Mouse (Mus musculus) limb, embryonic 11.5 days (tissue): Measurements from ENCODE around the gene Tbxas1. TPM values are rescaled to one million over a fixed set of nuclear protein-coding genes. Genes with fewer than 3 reads are reported as not detected.

Experiments used
- ATAC-seq: fragments of 200-750 bp; cut with Nextera tagmentation; 2 replicates; pipeline ENCODE4 v1.8.0; 2017; ENCODE audit warnings: low read depth; ENCODE audit not compliant: insufficient number of reproducible peaks, low FRiP score, low TSS enrichment
- DNase-seq: peaks from one replicate; pipeline ENCODE4 v3.0.0-alpha.2; 2015; ENCODE audit warnings: low spot score
- H3K27ac ChIP-seq: fragments of 300-500 bp; sonication (generic); replicated peaks from 2 replicates; pipeline ENCODE4 v1.5.1; 2014; ENCODE audit warnings: low read depth, mild to moderate bottlenecking, low read length
- H3K27me3 ChIP-seq: fragments of 300-500 bp; sonication (generic); 2 replicates; pipeline ENCODE4 v1.6.1; 2014; ENCODE audit warnings: mild to moderate bottlenecking, low read length, mixed read lengths; ENCODE audit not compliant: control insufficient read depth, insufficient read depth
- H3K36me3 ChIP-seq: fragments of 300-500 bp; sonication (generic); 2 replicates; pipeline ENCODE4 v1.6.1; 2014; ENCODE audit warnings: mild to moderate bottlenecking, low read length, moderate library complexity, mixed read lengths; ENCODE audit not compliant: control insufficient read depth, insufficient read depth
- H3K4me1 ChIP-seq: fragments of 300-500 bp; sonication (generic); 2 replicates; pipeline ENCODE4 v1.6.1; 2014; ENCODE audit warnings: low read length, mixed read lengths; ENCODE audit not compliant: control insufficient read depth, insufficient read depth
- H3K4me2 ChIP-seq: fragments of 300-500 bp; sonication (generic); 2 replicates; pipeline ENCODE4 v1.6.1; 2014; ENCODE audit warnings: low read depth, mild to moderate bottlenecking, moderate library complexity; ENCODE audit not compliant: severe bottlenecking
- H3K4me3 ChIP-seq: fragments of 300-500 bp; sonication (generic); 2 replicates; pipeline ENCODE4 v1.5.1; 2014; ENCODE audit warnings: low read depth, low read length
- H3K9ac ChIP-seq: fragments of 300-500 bp; sonication (generic); 2 replicates; pipeline ENCODE4 v1.6.1; 2014; ENCODE audit warnings: mild to moderate bottlenecking, low read length
- H3K9me3 ChIP-seq: fragments of 300-500 bp; sonication (generic); 2 replicates; pipeline ENCODE4 v1.6.1; 2016; ENCODE audit warnings: low read length; ENCODE audit not compliant: control insufficient read depth
- WGBS: fragments of 180-500 bp; shearing (Covaris S2); extraction: QIAGEN DNeasy Blood & Tissue Kit; methylation state at CpG from one replicate; pipeline ENCODE4 v1.1.7; 2014; 5-methylcytosine and 5-hydroxymethylcytosine counted together
- polyA plus RNA-seq: library from polyadenylated mRNA; unstranded; fragments of >200 nt; fragmentation: Nextera tagmentation; extraction: Ambion mirVana; gene quantifications from 2 replicates; pipeline ENCODE4 v1.2.1, GENCODE M21; 2014

Tbxas1 gene
- polyA plus RNA-seq, 1 experiment from 2014 or later: 1.3 TPM

DNA sequence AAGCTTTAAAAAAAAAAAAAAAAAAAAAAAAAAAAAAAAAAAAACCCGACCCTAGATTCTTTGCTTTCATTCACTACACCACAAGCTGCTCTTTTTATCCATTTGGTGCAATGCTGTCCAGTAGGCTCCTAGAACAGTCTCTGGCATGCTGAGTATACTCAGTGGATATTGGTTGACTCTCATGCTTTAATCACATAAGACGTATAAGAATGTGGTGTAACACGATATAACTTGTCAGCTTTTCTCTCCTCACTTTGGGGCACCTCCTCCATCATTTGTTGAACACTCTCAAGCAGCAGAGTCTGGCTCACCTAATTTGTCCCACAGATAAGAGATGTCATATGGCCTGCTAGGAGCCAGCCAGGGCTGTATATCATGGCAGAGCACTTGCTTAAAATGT, 11.6 kb upstream of the Tbxas1 start:
- DNase-seq: no peak
- Histone ChIP-seq H3K4me1 (no peaks in the 10 kb centered on the region), H3K27me3 (no peaks in the 10 kb centered on the region), H3K4me3 (no peak overlapping the region), H3K9me3 (no peaks in the 10 kb centered on the region), H3K36me3 (no peaks in the 10 kb centered on the region), H3K4me2 (no peak overlapping the region), H3K27ac (no peak overlapping the region), H3K9ac (no peak overlapping the region)
- WGBS: 48% methylated on average over 3 of the region's 3 CpGs
- ATAC-seq: no peak

GRCm38 (mm10) chr6:38865805-38866204, 9.4 kb upstream of the Tbxas1 start:
- Histone ChIP-seq H3K4me3 (no peak overlapping the region), H3K4me2 (no peak overlapping the region), H3K27ac (no peak overlapping the region), H3K4me1 (no peaks in the 10 kb centered on the region), H3K9me3 (no peaks in the 10 kb centered on the region), H3K27me3 (no peaks in the 10 kb centered on the region), H3K9ac (no peak overlapping the region), H3K36me3 (no peaks in the 10 kb centered on the region)
- ATAC-seq (no peak), DNase-seq (no peak)

DNA sequence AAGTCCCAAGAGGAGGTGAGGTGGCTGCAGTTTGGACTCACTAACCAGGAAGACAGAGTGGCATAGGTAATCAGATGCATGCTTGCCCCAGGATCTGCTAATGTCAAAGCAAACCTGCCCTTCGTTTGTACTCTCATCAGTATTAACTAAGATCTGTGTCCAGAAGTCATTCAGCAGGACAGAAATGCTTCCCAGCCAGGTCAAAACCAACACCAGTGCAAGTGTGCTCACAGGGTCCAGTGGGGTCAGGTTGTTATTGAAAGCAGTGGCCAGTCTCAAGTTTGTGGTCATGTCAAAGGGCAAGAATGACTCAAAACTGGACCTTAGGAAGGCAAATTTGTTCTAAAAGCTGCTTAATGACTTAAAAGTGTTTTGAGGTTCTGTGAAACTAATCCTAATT, 8.8 kb upstream of the Tbxas1 start:
- ATAC-seq (no peak), DNase-seq (no peak)
- no peaks in the 10 kb centered on the region for H3K4me1 ChIP-seq
- no peaks in the 10 kb centered on the region for H3K36me3 ChIP-seq
- WGBS: 77% methylated on average over 1 of the region's 1 CpGs
- H3K27me3 ChIP-seq: no peaks in the 10 kb centered on the region
- H3K9me3 ChIP-seq: no peaks in the 10 kb centered on the region
- no peak overlapping the region for H3K4me3 ChIP-seq
- no peak overlapping the region for H3K9ac ChIP-seq
- no peak overlapping the region for H3K4me2 ChIP-seq
- H3K27ac ChIP-seq: no peak overlapping the region

DNA sequence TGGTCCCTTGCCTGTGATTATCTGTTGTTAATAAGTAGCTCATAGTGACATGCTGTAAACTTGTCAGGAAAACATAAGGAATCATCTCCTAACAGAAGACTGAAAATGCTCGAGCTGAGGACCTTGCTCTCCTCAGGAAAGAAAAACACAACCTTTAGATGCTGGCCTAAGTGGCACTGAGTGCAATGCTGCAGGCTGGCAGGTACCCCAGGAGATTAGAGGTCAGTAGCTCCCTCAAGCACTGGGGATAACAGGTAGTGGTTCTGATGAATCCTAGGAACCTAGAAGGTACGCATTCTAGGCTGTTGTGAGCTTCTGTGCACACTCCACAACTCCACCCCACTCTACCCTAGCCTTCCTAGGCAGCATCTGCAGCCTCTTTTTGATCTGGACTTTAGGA, 8.4 kb upstream of the Tbxas1 start:
- 64% methylated on average over 2 of the region's 2 CpGs for WGBS
- DNase-seq (no peak), ATAC-seq (no peak)
- Histone ChIP-seq H3K4me1 (no peaks in the 10 kb centered on the region), H3K9me3 (no peaks in the 10 kb centered on the region), H3K27ac (no peak overlapping the region), H3K27me3 (no peaks in the 10 kb centered on the region), H3K4me2 (no peak overlapping the region), H3K4me3 (no peak overlapping the region), H3K9ac (no peak overlapping the region), H3K36me3 (no peaks in the 10 kb centered on the region)

DNA sequence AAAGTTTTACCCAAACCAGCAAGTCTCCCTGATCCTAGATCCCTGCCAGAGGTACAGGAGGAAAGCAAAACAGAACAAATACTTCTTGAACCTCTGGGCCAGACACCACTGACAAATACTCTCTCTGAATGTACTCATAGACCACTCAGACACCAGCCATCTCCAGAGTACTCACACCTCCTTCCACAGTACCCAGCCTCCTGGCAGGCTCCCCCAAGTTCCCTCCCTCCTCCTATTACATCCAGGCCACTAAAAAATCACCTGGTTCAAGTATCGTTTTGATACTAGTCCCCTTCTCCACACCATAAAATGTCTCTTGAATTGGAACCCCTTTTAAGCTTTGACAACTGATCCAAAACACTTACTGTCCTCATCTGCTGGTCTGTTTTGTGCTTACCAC, 7.9 kb upstream of the Tbxas1 start:
- 42% methylated on average over 1 of the region's 1 CpGs for WGBS
- Histone ChIP-seq H3K27ac (no peak overlapping the region), H3K36me3 (no peaks in the 10 kb centered on the region), H3K4me2 (no peak overlapping the region), H3K9me3 (no peaks in the 10 kb centered on the region), H3K4me3 (no peak overlapping the region), H3K4me1 (no peaks in the 10 kb centered on the region), H3K27me3 (no peaks in the 10 kb centered on the region), H3K9ac (no peak overlapping the region)
- DNase-seq: no peak
- no peak for ATAC-seq

- Histone ChIP-seq H3K36me3 (no peaks in the 10 kb centered on the region), H3K27ac (no peak overlapping the region), H3K9me3 (no peaks in the 10 kb centered on the region), H3K9ac (no peak overlapping the region), H3K4me1 (peaks cover 11% of the 10 kb centered on the region), H3K4me3 (no peak overlapping the region), H3K27me3 (no peaks in the 10 kb centered on the region), H3K4me2 (no peak overlapping the region)
- DNase-seq (no peak), ATAC-seq (no peak)
- WGBS: 92% methylated on average over 1 of the region's 1 CpGs
Measured at GRCm38 (mm10) chr6:38868974-38869373, 6.2 kb upstream of the Tbxas1 start.

GRCm38 (mm10) chr6:38870070-38870469, 5.1 kb upstream of the Tbxas1 start:
- Histone ChIP-seq H3K9me3 (no peaks in the 10 kb centered on the region), H3K27me3 (no peaks in the 10 kb centered on the region), H3K27ac (no peak overlapping the region), H3K36me3 (no peaks in the 10 kb centered on the region), H3K9ac (no peak overlapping the region), H3K4me2 (no peak overlapping the region), H3K4me3 (no peak overlapping the region), H3K4me1 (peaks cover 11% of the 10 kb centered on the region)
- WGBS: 39% methylated on average over 2 of the region's 2 CpGs
- no peak for ATAC-seq
- no peak for DNase-seq

DNA sequence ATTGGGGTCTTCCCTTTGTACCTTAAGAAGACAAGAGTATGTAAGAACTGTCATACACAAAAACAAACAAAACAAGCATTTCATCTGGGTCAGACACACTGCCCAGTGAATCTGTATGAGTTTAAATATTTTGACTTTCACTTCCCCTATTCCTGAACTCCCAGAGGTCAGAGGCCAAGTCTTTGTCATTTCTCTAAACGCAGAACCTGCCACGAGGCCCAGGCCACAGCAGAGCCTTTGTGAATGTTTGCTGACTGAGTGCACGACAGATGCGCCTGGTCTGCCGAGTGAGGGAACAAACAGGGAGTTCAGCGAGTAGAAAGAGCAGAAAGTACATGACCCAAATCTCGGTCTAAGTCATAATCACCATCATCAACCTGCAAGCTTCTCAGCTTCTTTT, 4.2 kb upstream of the Tbxas1 start:
- ATAC-seq (no peak), DNase-seq (no peak)
- Histone ChIP-seq H3K36me3 (no peaks in the 10 kb centered on the region), H3K27me3 (no peaks in the 10 kb centered on the region), H3K4me1 (peaks cover 11% of the 10 kb centered on the region), H3K9me3 (no peaks in the 10 kb centered on the region), H3K9ac (no peak overlapping the region), H3K4me2 (no peak overlapping the region), H3K4me3 (no peak overlapping the region), H3K27ac (no peak overlapping the region)
- WGBS: 53% methylated on average over 7 of the region's 7 CpGs

GRCm38 (mm10) chr6:38873316-38873715, 1.9 kb upstream of the Tbxas1 start:
- Histone ChIP-seq H3K4me3 (peak overlapping the region; percentile 99), H3K27me3 (no peaks in the 10 kb centered on the region), H3K9me3 (no peaks in the 10 kb centered on the region), H3K27ac (no peak overlapping the region), H3K9ac (no peak overlapping the region), H3K4me1 (peaks cover 11% of the 10 kb centered on the region), H3K4me2 (peak overlapping the region; percentile 56), H3K36me3 (no peaks in the 10 kb centered on the region)
- whole genome bisulfite sequencing: 90% methylated on average over 1 of the region's 1 CpGs
- DNase-seq (no peak), ATAC-seq (no peak)
